Mouse (Mus musculus) adrenal gland, postnatal 25 days (tissue): ENCODE results near the gene Fstl1. TPM values are rescaled to one million over a fixed set of nuclear protein-coding genes. Genes with fewer than 3 reads are reported as not detected.

Experiments
- DNase-seq: peaks from one replicate; pipeline ENCODE4 v3.0.0; 2021; ENCODE audit warnings: mixed read lengths
- long read RNA-seq: library from polyadenylated mRNA; stranded (forward); transcript quantifications from one replicate; pipeline ENCODE4 v2.0.0, GENCODE M21; 2021
- total RNA-seq: library from RNA; stranded (reverse); gene quantifications from 2 replicates; pipeline ENCODE4 v1.2.3, GENCODE M21; 2021

Gene Fstl1
- 45.8 and 46.1 TPM in 2 replicates for total RNA-seq
- long read RNA-seq, transcript Fstl1-201 (11 exons, 3,789 nt) = major isoform, 112 of 126 reads
- long read RNA-seq, partial matches to known transcripts = 11 of 126 reads
- long read RNA-seq, other reads (novel, unspliced or antisense) = 3 of 126 reads

DNA sequence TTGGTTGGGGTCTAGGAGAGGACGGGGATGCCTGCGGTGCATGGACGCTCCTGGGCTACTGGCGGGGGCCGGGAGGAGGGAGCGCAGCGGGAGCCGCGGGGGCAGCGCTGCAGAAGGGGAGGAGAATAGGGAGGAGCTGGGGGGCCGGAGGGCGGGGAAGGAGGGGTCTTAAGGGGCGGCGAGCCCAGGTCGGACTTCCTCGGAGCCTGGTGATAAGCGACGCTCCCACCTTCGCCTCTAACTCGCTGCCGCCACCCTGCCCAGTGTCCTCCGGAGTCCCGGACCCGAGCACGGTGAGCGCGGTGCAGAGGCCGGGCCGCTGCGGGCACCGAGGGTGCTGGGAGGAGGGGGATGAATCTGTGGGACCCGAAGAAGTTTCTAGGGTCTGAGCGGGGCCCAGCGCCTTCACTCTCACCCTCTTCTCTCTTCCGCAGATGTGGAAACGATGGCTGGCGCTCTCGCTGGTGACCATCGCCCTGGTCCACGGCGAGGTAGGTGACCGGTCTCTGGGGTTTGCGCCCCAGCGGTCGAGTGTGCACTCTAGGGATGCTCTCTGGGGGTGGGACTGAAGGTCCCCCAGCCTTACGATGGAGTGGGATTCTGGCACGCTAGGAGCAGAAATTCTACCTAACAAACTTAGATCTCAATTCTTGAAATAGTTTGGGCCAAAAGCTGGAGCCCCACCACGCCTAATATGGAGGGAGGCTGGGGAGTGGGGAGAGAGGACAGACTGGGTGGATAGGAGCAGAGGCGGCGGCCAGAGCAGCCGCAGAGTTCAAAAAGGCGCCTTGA is at the start of gene Fstl1:
Gene Fstl1 (plus strand): TSS at position 14 of the 792 bp plus-strand sequence.
- DNase-seq = peak; percentile 52

DNA sequence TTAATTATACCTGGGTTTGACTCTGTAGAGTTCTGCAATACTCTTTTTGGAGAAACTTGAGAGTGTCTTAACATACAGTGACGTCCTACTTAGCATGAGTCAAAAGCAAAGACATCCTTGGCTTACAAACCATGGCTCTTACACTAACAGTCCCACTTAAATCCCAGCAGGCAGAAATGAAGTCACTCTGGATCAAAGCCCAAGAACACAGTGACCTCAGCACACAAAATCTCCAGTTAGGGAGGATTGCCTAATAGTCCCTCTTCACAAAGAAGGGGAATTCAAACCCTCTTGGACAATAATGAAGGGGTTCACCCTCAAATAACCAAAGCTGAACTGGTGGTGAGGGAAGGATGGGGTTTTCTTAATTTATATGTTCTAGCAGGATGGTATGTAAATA is 48.0 kb upstream of the Fstl1 start:
- DNase-seq = no peak

DNA sequence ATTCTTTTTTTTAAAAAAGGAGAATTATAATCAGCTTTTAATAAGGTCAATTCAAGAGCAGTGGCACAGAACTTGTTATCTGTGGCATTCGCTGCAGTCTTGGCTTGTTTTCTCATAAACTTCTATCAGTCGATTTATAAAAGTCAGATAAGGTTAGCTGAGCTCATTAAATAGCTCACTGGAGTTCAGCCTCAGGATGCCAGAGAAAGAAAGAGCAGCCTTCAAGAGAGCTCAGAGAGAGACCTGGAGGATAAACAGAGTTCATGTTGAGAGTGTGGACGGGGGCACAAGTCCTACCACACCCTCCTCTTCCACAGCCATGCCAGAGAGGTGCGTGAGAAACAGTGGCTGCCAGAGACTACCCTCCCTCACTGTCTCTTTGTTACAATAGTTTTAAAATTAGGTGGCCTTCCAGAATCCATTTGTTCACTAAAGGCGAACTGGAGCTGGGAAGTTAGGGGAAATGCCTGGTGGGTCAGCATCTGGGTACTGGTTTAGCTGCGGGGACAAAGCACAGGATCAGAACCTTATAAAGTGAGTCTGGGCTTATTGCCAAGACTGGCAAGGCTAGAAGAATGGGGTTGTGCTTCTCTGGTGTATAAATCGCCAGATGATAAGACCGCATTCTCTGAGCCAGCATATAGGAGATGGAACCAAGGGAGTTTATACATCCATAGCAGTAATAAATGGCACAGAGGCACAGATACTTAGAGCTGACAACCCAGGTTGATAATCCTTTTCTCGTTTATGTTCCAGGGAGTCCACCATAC is 47.1 kb upstream of the Fstl1 start:
- DNase-seq = no peak

DNA sequence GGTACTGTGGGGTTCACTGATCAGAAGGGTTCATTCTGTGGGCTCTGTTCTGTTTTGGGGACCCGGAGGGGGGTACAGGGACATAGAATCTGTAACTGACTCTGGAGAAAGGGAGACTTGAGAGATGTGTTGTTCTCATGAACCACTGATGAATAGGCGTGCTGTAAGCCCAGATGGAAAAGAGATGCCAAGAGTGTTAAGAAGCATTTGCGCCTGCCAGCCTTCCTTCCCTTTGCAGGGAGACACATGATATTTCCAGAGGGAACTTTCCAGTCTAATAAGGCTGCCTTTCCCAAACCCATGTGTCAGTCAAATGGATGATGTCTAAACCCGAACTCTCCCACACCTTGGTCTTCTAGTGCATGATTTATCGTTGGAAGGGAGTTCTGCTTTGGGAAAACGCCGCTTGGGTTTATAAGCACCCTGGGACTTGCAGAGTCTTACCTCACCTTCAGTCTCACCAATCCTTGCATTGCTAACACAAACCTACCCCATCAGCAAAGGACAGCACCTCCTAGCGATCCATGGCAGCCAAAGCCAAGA is 46.3 kb upstream of the Fstl1 start:
- no peak for DNase-seq

DNA sequence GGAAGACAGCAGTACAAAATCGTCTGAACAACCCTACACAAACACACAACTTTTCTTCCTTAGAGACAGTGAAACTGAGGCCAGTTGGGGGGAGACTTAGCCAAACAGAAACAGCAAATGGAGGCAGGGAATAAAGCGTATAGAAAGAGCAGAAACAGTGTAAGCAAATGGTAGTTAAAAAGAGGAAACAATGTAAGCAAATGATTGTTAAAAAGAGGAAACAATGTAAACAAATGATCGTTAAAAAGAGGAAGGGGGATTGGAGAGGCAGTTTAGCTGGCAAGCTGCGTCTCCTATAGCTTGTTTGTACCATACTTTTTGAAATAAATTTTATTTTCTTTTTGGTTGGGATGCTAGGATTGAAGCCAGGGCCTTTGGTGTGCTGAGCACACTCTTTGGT is 45.2 kb upstream of the Fstl1 start:
- no peak for DNase-seq

DNA sequence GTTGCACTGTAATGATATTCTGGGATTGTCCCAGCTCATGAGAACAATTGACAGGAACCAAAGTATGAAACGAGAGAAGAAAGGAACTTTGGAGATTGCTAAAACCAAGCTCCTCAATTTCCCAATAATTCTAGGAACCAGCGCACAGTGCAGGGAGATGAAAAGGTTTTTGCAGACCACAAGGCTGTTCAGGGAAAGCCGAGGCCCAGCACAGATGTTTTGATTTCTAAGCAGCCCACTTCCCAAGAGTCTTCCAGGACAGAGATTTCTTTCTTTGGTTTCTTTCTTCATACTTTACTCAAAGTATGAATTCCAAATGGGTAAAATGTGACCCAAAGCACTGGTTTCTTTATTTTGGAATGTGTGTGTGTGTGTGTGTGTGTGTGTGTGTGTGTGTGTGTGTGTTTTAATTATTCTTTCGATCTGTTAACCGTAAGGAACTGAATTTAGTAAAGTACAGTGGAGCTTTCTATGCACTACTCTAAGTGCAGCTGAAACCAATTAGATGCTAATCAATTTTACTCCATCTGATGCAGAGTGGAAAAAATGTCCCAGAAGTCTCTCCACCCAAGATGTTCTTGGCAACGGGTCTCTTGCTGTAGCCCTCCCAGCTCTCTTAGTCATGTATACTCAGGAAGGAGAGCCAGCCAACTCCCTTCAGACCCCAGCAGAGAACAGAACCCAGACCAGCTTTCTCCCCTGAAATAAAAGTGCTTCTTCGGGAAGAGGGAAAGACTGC is 44.5 kb upstream of the Fstl1 start:
- no peak for DNase-seq

DNA sequence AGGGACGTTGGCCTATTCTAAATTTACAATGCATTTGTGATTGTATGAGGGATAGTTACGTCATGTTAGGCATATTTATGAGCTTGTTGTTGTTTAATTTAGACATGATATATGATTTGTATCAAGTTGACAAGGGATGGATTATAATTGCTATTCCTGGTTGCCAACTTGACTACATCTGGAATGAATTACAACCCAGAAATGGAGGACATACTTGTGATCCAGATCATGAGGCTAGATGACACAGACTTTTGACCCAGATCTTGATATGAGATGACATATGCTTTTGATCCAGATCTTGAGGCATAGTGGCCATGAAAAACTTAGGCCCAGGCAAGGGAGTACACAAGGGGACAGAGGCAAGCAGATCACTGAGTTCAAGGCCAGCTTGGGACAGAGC is 36.6 kb upstream of the Fstl1 start:
- DNase-seq = no peak

DNA sequence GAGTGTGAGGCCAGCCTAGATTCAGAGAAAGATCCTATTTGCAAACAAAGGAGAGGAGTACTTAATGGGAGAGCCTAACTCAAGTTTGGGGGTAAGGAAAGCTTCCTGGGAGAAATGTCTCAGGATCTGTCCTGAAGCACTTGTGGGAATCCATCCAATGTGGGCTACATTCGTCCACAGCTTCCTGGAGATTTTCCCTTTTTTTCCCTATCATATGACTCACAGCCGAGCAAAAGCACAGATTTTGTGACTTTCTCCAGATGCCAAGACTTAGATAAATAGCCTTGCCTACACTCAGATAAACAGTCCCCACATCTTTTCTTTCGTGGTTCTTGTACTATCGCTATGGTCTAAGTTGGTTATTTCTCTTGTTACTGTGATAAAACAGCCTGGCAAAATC is 34.4 kb upstream of the Fstl1 start:
- DNase-seq = no peak

DNA sequence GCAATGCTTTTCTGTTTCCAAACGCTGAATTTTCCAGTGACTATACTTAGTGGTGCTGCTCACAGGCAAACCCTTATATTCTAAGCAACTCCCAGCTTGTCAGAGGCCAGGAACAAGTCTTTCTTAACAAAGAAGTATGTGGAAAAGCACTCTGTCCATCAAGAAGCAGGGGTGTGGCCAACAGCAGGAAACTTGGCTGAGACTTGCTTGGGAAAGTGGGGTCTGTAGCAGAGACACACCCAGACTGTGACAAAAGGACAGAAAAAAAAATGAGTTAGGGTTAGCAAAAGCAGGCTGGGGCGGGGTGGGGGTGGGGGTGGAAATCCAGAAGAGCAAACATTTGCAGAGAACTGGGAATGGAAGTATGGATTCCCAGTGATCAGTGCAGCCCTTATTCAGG is 23.8 kb upstream of the Fstl1 start:
- DNase-seq = no peak

DNA sequence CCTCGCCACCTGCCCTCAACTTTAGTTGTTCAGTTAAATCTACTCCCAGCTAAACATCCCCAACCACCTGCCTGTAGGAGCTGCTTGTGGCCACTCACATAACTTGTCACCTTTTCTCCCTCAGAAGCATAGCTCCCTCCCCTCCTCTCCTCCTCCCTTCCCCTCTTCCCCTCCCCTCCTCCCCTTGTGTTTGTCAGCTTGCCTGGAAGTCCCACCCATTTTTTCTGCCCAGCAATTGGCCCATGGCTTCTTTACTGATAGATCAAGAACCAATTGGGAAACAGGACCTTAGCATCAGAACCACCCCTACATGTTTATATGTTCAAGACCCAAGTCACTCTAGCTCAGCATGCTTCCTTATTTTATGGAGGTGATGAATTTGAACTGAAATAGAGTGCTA is 22.9 kb upstream of the Fstl1 start:
- no peak for DNase-seq

DNA sequence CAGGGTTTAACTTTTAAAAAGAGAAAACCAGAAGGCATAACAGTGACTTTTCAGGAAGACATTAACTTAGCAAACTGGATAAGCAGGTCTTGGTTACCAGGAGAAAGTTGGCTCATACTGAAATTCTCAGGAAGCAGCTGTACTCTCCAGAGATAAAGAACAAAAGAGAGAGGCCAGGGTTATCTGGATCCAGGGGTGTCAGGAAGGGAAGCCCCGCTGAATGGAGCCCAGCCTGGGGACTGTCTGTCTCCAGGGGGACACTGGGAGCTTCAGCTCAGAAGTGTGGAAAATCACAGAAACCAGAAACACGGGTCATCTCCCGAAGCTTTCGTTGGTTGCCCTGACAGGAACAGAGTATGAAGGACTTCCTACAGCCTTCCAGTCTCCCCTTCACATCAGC is 22.2 kb upstream of the Fstl1 start:
- no peak for DNase-seq

DNA sequence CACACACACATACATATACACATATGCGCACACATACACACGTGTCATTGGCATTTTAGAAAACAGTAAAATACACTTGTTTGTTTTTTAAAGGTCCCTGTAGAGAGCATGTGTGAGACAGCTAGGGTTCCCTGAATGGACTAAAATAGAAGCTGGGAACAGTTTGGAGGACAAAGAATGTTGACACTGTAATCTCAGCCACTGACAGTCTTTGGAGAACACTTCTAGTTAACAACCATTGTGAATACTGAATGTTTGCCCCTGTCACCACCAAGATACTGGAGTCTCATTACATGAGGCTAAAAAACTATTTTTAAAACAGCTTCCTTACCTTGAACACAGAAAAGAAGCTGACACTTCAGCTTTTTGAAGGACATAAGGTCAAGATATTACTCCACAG is 19.4 kb upstream of the Fstl1 start:
- DNase-seq = no peak

DNA sequence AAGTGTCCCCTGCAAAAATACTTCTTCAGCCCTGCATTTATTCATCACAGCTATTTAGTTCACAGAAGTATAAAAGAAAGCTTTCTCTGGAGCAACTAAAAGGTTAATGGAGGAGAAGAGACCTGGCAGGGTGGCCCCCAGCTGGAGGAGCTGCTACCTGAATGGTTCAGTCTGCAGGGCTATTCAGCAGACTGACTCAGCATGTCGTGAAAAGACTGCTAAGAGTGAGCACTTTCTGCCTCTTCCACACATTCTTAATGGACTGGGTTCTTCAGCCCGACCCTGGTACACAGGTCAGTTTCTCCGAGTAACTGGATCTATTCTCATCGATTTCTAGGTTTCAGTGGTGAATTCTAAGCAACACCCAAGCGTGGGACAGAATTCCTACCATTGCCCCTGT is 12.9 kb upstream of the Fstl1 start:
- DNase-seq = no peak

DNA sequence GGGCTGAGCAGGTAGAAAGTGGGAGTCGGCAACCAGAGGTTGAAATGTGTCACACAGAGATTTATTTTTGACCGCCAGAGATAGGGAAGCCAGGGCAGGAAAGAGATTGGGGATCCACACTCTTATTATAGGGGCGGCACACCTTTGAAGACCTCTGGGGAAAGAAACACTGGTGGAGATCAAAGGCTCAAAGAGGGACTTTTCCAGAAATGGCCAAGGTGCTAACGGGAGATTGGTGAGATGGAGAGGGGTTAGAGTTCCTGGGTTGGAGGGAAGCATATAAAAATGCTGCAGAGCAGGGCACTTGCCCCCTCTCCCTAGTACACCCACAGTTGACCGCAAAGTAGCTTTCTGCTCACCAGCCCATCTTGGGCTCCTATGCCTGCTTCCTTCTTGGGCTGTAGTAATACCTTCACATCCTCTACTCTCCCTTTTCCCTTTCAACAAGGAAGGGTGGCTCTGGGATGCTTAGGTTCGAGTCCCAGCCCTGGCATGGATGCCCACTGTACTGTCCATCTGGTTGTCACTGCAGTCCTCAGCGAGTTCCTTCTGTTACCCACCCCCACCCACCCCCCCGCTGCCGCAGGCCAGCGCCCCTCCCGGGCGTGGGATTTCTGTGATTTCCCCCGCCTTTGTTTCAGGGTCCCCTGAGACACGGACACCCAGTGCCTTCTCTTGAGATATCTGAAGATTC is 360 bp upstream of the Fstl1 start:
- no peak for DNase-seq

DNA sequence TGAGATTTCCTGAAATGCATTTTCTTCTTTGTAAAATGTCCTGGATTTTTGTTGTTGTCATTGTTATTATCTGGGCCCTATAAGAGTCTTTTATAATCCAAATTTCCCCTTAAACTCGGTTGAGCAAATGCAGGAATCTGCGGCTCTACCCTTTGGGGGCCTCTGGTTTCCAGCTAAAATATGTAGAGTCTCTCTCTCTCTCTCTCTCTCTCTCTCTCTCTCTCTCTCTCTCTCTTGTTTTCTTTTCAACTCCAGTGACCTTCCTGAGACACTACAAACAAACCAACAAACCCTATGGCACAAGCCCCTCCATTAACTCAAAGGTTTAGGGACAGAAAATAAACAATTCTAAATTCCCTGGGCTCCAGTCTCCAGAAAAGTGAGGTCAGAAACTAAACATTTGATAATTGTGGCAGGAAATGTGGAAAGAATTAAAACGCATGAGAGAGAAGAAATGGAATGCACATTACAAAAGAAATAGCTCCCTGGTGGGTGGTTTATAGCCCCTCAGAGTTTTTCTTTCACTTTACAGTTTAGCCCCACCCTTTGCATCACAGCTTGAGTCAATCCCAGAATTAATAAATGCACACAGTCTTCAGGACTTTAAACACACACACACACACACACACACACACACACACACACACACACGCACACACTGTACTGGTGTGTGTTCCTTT is 1.3 kb downstream of the Fstl1 start:
- DNase-seq = no peak

DNA sequence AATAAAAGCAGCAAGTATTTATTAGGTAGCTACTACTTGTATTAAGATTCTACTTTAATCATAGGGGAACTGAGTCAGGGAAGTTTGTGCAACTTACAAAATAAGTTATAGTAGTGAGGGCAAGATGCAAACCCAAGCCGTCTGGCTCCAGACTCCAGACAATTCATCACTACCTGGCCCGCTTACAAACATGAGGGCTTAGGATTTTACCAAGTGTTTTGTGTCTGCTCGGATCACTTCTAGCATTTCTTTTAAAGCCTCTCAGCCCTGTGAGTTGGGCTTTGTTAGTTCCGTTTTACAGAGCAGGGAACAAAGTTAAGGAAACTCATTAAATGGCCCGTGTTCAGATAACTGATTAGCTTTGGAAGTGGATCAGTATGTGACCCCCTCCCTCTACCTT is 1.9 kb downstream of the Fstl1 start:
- no peak for DNase-seq

DNA sequence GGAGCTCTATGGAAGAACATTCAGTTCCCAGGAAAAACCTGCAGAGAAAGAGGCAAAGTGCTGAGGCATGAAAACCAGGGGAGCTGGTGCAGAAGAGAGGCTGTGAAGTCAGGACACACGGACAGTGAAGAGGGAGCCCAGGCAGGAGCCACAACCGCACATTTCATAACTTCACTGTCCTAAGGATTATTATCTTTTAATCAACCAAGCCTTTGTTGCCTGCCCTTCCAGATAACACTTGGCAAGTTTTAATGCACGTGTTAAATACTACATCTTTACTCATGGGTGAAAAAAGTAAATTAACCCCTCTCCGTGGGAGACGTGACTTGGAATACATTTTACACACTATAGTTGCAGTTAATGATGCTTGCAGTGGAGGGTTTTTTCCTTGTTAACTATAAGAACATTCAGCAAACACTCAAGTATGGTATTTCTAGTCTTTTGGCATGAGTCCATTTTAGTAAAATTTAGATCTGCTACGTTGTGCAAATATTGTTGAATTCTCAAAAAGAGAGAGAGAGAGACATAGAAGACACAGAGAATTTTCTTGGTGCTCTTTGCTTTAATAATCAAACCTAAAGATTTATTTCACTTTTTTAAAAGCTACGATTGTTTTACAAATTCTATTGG is 3.1 kb downstream of the Fstl1 start:
- DNase-seq = no peak

DNA sequence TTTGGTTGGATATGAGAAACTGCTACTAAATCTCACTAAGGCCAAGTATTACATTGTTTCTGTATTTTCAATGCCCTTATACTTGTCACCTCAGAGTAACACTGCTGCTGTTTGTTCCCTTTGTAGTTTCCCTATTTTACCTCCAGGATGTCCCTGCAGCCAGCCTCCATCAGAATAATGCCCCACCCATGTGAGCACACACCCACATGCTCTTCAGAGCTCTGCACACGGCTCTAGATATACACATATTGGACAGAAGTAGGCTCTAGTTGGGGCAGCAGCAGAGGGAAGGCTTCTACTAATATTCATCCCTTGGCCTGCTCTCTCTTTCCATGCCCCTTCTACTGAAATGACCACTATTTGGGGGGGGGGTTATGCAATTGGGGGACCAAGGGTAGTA is 3.7 kb downstream of the Fstl1 start:
- no peak for DNase-seq

DNA sequence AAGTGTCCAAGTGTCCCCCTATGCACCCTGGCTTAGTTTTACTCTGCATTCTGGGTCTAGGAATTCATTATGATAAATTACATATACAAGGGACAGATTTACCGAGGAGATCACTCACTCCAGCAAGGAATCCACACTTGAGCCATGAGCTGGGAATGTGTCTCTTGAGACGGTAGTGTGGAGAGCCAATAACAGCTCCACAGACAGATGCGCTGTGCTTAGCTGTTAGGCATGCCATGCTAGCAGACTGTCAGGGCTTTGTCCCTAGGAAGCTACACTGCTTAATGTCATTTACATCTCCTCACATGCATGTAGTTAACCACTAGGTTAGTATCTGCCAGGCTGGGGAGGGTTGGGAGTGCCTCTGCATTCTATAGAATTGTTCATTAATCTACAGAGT is 4.2 kb downstream of the Fstl1 start:
- no peak for DNase-seq

DNA sequence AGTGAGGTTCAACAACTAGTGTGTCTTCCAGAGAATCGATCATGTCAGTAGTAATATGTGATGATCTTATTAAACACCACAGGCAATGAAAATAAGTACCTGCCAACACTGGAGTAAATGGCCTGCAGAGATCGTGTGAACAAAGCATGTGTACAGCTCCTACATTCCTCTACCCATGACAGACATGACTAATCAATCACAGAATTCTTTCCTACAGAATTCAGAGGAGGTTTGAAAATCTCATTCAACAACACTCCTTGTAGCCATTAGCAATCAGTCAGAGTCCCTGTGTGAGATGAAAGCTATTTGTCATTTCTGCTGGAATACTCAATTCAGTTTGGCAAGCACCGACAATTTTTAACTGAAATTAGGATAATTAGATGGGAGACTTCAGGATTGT is 7.9 kb downstream of the Fstl1 start:
- no peak for DNase-seq
